Mouse (Mus musculus): Measurements from ENCODE around the gene Cobl. TPM values are rescaled to one million over a fixed set of nuclear protein-coding genes. Genes with fewer than 3 reads are reported as not detected.

Gene Cobl
- total and polyA plus RNA-seq, 2 experiments from 2014 or later: 20.5 to 42.5 TPM

DNA sequence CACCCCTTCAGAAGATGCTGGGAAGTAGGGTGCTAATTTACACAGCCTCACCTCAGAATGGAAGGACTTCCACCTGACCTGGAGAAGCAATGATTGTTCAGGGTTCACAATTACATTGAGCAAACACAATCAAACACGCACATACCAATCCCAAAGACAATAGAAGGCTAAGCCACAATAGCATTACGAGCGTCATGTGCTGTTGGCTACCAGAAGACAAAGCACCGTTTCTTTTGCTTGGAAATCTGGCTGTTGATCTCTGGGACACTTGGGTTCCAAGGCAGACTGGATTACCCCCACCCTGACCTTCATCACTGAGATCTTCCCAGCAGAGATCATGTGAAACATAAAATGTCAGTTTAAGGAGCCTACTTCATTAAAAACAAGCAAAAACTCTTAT lies 21.1 kb downstream of the Cobl start:
- ATAC-seq (ENCODE audit: insufficient read depth, low read depth): no peak

GRCm38 (mm10) chr11:12443185-12443584 lies 21.6 kb downstream of the Cobl start:
- H3K9me3 ChIP-seq (replicated peaks; ENCODE audit: control insufficient read depth, low read length): no peaks in the 10 kb centered on the region
- H3K4me3 ChIP-seq (ENCODE audit: low read depth, low read length): no peak overlapping the region
- no peaks in the 10 kb centered on the region for H3K36me3 ChIP-seq (replicated peaks; ENCODE audit: control insufficient read depth, insufficient read depth, low read length)
- no peak overlapping the region for H3K27ac ChIP-seq (ENCODE audit: low read depth)
- DNase-seq (ENCODE audit: low spot score) (no peak), ATAC-seq (ENCODE audit: insufficient read depth, low read depth) (no peak)
- no peaks in the 10 kb centered on the region for H3K27me3 ChIP-seq (ENCODE audit: control insufficient read depth, insufficient read depth, low read length)
- no peak overlapping the region for H3K9ac ChIP-seq (replicated peaks; ENCODE audit: low read depth, low read length)
- H3K4me2 ChIP-seq (ENCODE audit: low read depth, low read length): no peak overlapping the region
- no peaks in the 10 kb centered on the region for H3K4me1 ChIP-seq (ENCODE audit: control insufficient read depth, insufficient read depth)
- no peak for TF ChIP-seq EP300 (IDR thresholded peaks at IDR 0.05; ENCODE audit: low read depth)
- no peak for TF ChIP-seq CTCF (IDR thresholded peaks at IDR 0.05; ENCODE audit: low read depth)
- 75% methylated on average over 5 of the region's 5 CpGs for WGBS

More for the DNA sequence above, 21.1 kb downstream of the Cobl start:
- Histone ChIP-seq H3K4me3 (ENCODE audit: low read depth, low read length) (no peak overlapping the region), H3K4me2 (ENCODE audit: low read depth, low read length) (no peak overlapping the region), H3K27me3 (ENCODE audit: control insufficient read depth, insufficient read depth, low read length) (no peaks in the 10 kb centered on the region), H3K9ac (replicated peaks; ENCODE audit: low read depth, low read length) (no peak overlapping the region), H3K9me3 (replicated peaks; ENCODE audit: control insufficient read depth, low read length) (no peaks in the 10 kb centered on the region), H3K4me1 (ENCODE audit: control insufficient read depth, insufficient read depth) (no peaks in the 10 kb centered on the region), H3K36me3 (replicated peaks; ENCODE audit: control insufficient read depth, insufficient read depth, low read length) (no peaks in the 10 kb centered on the region), H3K27ac (ENCODE audit: low read depth) (no peak overlapping the region)
- no peak for DNase-seq (ENCODE audit: low spot score)
- no peak for TF ChIP-seq CTCF (IDR thresholded peaks at IDR 0.05; ENCODE audit: low read depth)
- TF ChIP-seq EP300 (IDR thresholded peaks at IDR 0.05; ENCODE audit: low read depth): no peak
- WGBS: 84% methylated on average over 4 of the region's 4 CpGs

- Histone ChIP-seq H3K36me3 (replicated peaks; ENCODE audit: control insufficient read depth, insufficient read depth, low read length) (no peaks in the 10 kb centered on the region), H3K9ac (replicated peaks; ENCODE audit: low read depth, low read length) (no peak overlapping the region), H3K27ac (ENCODE audit: low read depth) (no peak overlapping the region), H3K4me2 (ENCODE audit: low read depth, low read length) (no peak overlapping the region), H3K27me3 (ENCODE audit: control insufficient read depth, insufficient read depth, low read length) (no peaks in the 10 kb centered on the region), H3K4me3 (ENCODE audit: low read depth, low read length) (no peak overlapping the region), H3K4me1 (ENCODE audit: control insufficient read depth, insufficient read depth) (no peaks in the 10 kb centered on the region), H3K9me3 (replicated peaks; ENCODE audit: control insufficient read depth, low read length) (no peaks in the 10 kb centered on the region)
- ATAC-seq (ENCODE audit: insufficient read depth, low read depth) (no peak), DNase-seq (ENCODE audit: low spot score) (no peak)
- TF ChIP-seq EP300 (IDR thresholded peaks at IDR 0.05; ENCODE audit: low read depth) (no peak), CTCF (IDR thresholded peaks at IDR 0.05; ENCODE audit: low read depth) (no peak)
- WGBS: 67% methylated on average over 4 of the region's 4 CpGs
Observed at GRCm38 (mm10) chr11:12442283-12442682, 22.5 kb downstream of the Cobl start.

GRCm38 (mm10) chr11:12435905-12436304 lies 28.9 kb downstream of the Cobl start:
- no peaks in the 10 kb centered on the region for H3K36me3 ChIP-seq (replicated peaks; ENCODE audit: control insufficient read depth, insufficient read depth, low read length)
- WGBS: 72% methylated on average over 3 of the region's 3 CpGs
- H3K27ac ChIP-seq (ENCODE audit: low read depth): no peak overlapping the region
- DNase-seq (ENCODE audit: low spot score) (no peak), ATAC-seq (ENCODE audit: insufficient read depth, low read depth) (no peak)
- TF ChIP-seq EP300 (IDR thresholded peaks at IDR 0.05; ENCODE audit: low read depth): no peak
- TF ChIP-seq CTCF (IDR thresholded peaks at IDR 0.05; ENCODE audit: low read depth): no peak
- H3K4me2 ChIP-seq (ENCODE audit: low read depth, low read length): no peak overlapping the region
- no peak overlapping the region for H3K4me3 ChIP-seq (ENCODE audit: low read depth, low read length)
- H3K9ac ChIP-seq (replicated peaks; ENCODE audit: low read depth, low read length): no peak overlapping the region
- no peaks in the 10 kb centered on the region for H3K27me3 ChIP-seq (ENCODE audit: control insufficient read depth, insufficient read depth, low read length)
- peaks cover 6% of the 10 kb centered on the region; the same call in 1 of the 2 replicates for H3K4me1 ChIP-seq (ENCODE audit: control insufficient read depth, insufficient read depth)
- no peaks in the 10 kb centered on the region for H3K9me3 ChIP-seq (replicated peaks; ENCODE audit: control insufficient read depth, low read length)

DNA sequence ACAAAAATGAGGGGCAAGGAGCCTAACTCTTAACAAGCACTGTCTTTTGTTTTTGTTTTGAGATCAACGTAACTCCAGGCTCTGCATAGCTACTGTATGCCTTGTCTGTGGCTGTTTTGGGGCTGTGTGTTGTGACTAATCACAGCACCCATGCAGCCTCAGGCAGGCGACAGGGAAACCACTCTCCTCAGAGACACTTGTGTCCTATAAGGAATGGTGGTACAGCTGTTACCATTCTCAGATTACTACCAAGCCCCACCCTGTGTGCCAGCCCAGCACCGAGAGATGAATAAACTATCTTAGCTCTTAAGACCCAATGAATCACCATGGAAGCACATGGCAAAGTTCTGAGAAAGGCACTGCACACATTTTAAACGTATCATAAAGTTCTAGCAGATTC lies 29.7 kb downstream of the Cobl start:
- Histone ChIP-seq H3K4me1 (ENCODE audit: control insufficient read depth, insufficient read depth) (peaks cover 9% of the 10 kb centered on the region), H3K27ac (ENCODE audit: low read depth) (peak overlapping the region; percentile 80), H3K4me2 (ENCODE audit: low read depth, low read length) (peak overlapping the region; percentile 58), H3K36me3 (replicated peaks; ENCODE audit: control insufficient read depth, insufficient read depth, low read length) (no peaks in the 10 kb centered on the region), H3K4me3 (ENCODE audit: low read depth, low read length) (peak overlapping the region; percentile 27), H3K27me3 (ENCODE audit: control insufficient read depth, insufficient read depth, low read length) (no peaks in the 10 kb centered on the region), H3K9ac (replicated peaks; ENCODE audit: low read depth, low read length) (peak overlapping the region; percentile 31), H3K9me3 (replicated peaks; ENCODE audit: control insufficient read depth, low read length) (no peaks in the 10 kb centered on the region)
- DNase-seq (ENCODE audit: low spot score) (peak; percentile 26), ATAC-seq (ENCODE audit: insufficient read depth, low read depth) (peak; percentile 61)
- TF ChIP-seq EP300 (IDR thresholded peaks at IDR 0.05; ENCODE audit: low read depth): no peak
- no peak for TF ChIP-seq CTCF (IDR thresholded peaks at IDR 0.05; ENCODE audit: low read depth)
- WGBS: 21% methylated on average over 4 of the region's 4 CpGs

DNA sequence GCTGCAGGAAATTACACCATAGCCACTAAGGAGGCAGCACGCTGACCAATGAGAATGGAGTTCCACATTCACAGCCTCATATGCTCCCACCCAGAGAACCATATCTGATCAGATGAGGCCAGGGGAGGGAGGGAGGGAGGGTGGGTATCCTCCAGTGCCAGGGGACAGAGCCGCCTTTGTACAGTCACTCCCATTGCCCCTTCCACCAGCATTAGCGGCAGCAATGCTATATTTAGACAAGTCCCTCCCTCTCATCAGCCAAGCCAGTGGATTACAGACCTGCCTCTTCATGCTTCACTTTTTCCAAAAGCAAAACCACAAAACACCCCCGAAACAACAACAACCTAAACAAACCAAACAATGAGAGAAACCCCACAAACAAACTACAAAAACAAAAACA lies 30.2 kb downstream of the Cobl start:
- H3K9ac ChIP-seq (replicated peaks; ENCODE audit: low read depth, low read length): peak overlapping the region; percentile 31; the same call in 1 of the 2 replicates
- peak overlapping the region; percentile 80 for H3K27ac ChIP-seq (ENCODE audit: low read depth)
- H3K4me1 ChIP-seq (ENCODE audit: control insufficient read depth, insufficient read depth): peaks cover 11% of the 10 kb centered on the region
- H3K9me3 ChIP-seq (replicated peaks; ENCODE audit: control insufficient read depth, low read length): no peaks in the 10 kb centered on the region
- H3K4me2 ChIP-seq (ENCODE audit: low read depth, low read length): peak overlapping the region; percentile 58
- H3K27me3 ChIP-seq (ENCODE audit: control insufficient read depth, insufficient read depth, low read length): no peaks in the 10 kb centered on the region
- no peaks in the 10 kb centered on the region for H3K36me3 ChIP-seq (replicated peaks; ENCODE audit: control insufficient read depth, insufficient read depth, low read length)
- peak overlapping the region; percentile 27 for H3K4me3 ChIP-seq (ENCODE audit: low read depth, low read length)
- ATAC-seq (ENCODE audit: insufficient read depth, low read depth) (peak; percentile 89), DNase-seq (ENCODE audit: low spot score) (peak; percentile 80)
- 20% methylated on average over 4 of the region's 4 CpGs for WGBS
- TF ChIP-seq EP300 (IDR thresholded peaks at IDR 0.05; ENCODE audit: low read depth): no peak
- TF ChIP-seq CTCF (IDR thresholded peaks at IDR 0.05; ENCODE audit: low read depth): no peak
